Mouse (Mus musculus) liver, embryonic 13.5 days (tissue): ENCODE measurements around the gene Notch2. TPM values are rescaled to one million over a fixed set of nuclear protein-coding genes. Genes with fewer than 3 reads are reported as not detected.

ENCODE experiments used
- ATAC-seq: fragments of 200-750 bp; cut with Nextera tagmentation; 2 replicates; pipeline ENCODE4 v1.8.0; 2017; ENCODE audit warnings: low read depth, mild to moderate bottlenecking, moderate number of reproducible peaks, moderate library complexity
- DNase-seq: peaks from one replicate; pipeline ENCODE4 v3.0.0; 2022
- H3K27ac ChIP-seq: fragments of 300-500 bp; sonication (generic); 2 replicates; pipeline ENCODE4 v1.5.1; 2015; ENCODE audit warnings: moderate library complexity, mild to moderate bottlenecking, inconsistent platforms
- H3K27me3 ChIP-seq: fragments of 300-500 bp; sonication (generic); 2 replicates; pipeline ENCODE4 v1.6.1; 2015; ENCODE audit warnings: mild to moderate bottlenecking, inconsistent platforms
- H3K36me3 ChIP-seq: fragments of 300-500 bp; sonication (generic); 2 replicates; pipeline ENCODE4 v1.6.1; 2015; ENCODE audit warnings: mild to moderate bottlenecking, inconsistent platforms
- H3K4me1 ChIP-seq: fragments of 300-500 bp; sonication (generic); replicated peaks from 2 replicates; pipeline ENCODE4 v1.6.1; 2015; ENCODE audit warnings: inconsistent platforms
- H3K4me2 ChIP-seq: fragments of 300-500 bp; sonication (generic); 2 replicates; pipeline ENCODE4 v1.6.1; 2015; ENCODE audit warnings: inconsistent platforms, mild to moderate bottlenecking, moderate library complexity
- H3K4me3 ChIP-seq: fragments of 300-500 bp; sonication (generic); replicated peaks from 2 replicates; pipeline ENCODE4 v1.5.1; 2015; ENCODE audit warnings: mild to moderate bottlenecking, inconsistent platforms
- H3K9ac ChIP-seq: fragments of 300-500 bp; sonication (generic); 2 replicates; pipeline ENCODE4 v1.6.1; 2015; ENCODE audit warnings: mild to moderate bottlenecking, inconsistent platforms
- H3K9me3 ChIP-seq: fragments of 300-500 bp; sonication (generic); replicated peaks from 2 replicates; pipeline ENCODE4 v1.6.1; 2016; ENCODE audit warnings: inconsistent platforms
- WGBS: fragments of 180-500 bp; shearing (Covaris S2); methylation state at CpG from one replicate; pipeline ENCODE4 v1.1.7; 2015; ENCODE audit not compliant: insufficient replicate concordance; 5-methylcytosine and 5-hydroxymethylcytosine counted together
- polyA plus RNA-seq: library from polyadenylated mRNA; unstranded; fragments of >200 nt; fragmentation: Nextera tagmentation; extraction: Ambion mirVana; gene quantifications from 2 replicates; pipeline ENCODE4 v1.2.1, GENCODE M21; 2015

The Notch2 gene
- polyA plus RNA-seq, 1 experiment from 2014 or later: 4.8 TPM

GRCm38 (mm10) chr3:98146471-98147410, 133.4 kb downstream of the Notch2 start:
- no peaks in the 10 kb centered on the region for H3K27me3 ChIP-seq
- no peaks in the 10 kb centered on the region for H3K9me3 ChIP-seq
- WGBS: 86% methylated on average over 29 of the region's 29 CpGs
- H3K4me3 ChIP-seq: no peak overlapping the region
- no peak for DNase-seq
- H3K36me3 ChIP-seq: peaks cover 68% of the 10 kb centered on the region
- H3K27ac ChIP-seq: no peak overlapping the region
- H3K9ac ChIP-seq: no peak overlapping the region
- no peaks in the 10 kb centered on the region for H3K4me1 ChIP-seq
- no peak overlapping the region for H3K4me2 ChIP-seq
- no peak for ATAC-seq

- ATAC-seq: no peak
- WGBS: 78% methylated on average over 14 of the region's 14 CpGs
- H3K4me3 ChIP-seq: no peak overlapping the region
- H3K27me3 ChIP-seq: no peaks in the 10 kb centered on the region
- H3K9me3 ChIP-seq: no peaks in the 10 kb centered on the region
- H3K27ac ChIP-seq: no peak overlapping the region
- no peaks in the 10 kb centered on the region for H3K4me1 ChIP-seq
- H3K4me2 ChIP-seq: no peak overlapping the region
- H3K36me3 ChIP-seq: peaks cover 59% of the 10 kb centered on the region
- no peak overlapping the region for H3K9ac ChIP-seq
- DNase-seq: no peak
Observed at GRCm38 (mm10) chr3:98147706-98148105, 134.4 kb downstream of the Notch2 start.

GRCm38 (mm10) chr3:98149881-98150280, 136.6 kb downstream of the Notch2 start:
- no peaks in the 10 kb centered on the region for H3K27me3 ChIP-seq
- H3K4me1 ChIP-seq: no peaks in the 10 kb centered on the region
- H3K27ac ChIP-seq: no peak overlapping the region
- H3K9ac ChIP-seq: no peak overlapping the region
- 82% methylated on average over 11 of the region's 11 CpGs for WGBS
- no peak for ATAC-seq
- no peak overlapping the region for H3K4me2 ChIP-seq
- no peak for DNase-seq
- no peaks in the 10 kb centered on the region for H3K9me3 ChIP-seq
- H3K36me3 ChIP-seq: peaks cover 38% of the 10 kb centered on the region
- no peak overlapping the region for H3K4me3 ChIP-seq

- Histone ChIP-seq H3K4me2 (no peak overlapping the region), H3K27ac (no peak overlapping the region), H3K9ac (no peak overlapping the region), H3K27me3 (no peaks in the 10 kb centered on the region), H3K9me3 (no peaks in the 10 kb centered on the region), H3K4me1 (no peaks in the 10 kb centered on the region), H3K4me3 (no peak overlapping the region), H3K36me3 (peaks cover 28% of the 10 kb centered on the region)
- DNase-seq (no peak), ATAC-seq (no peak)
- 71% methylated on average over 10 of the region's 10 CpGs for WGBS
Observed at GRCm38 (mm10) chr3:98151016-98151415, 137.7 kb downstream of the Notch2 start.

- ATAC-seq: no peak
- no peak overlapping the region for H3K4me3 ChIP-seq
- no peak overlapping the region for H3K9ac ChIP-seq
- no peak for DNase-seq
- H3K4me1 ChIP-seq: no peaks in the 10 kb centered on the region
- peaks cover 3% of the 10 kb centered on the region for H3K36me3 ChIP-seq
- H3K4me2 ChIP-seq: no peak overlapping the region
- no peak overlapping the region for H3K27ac ChIP-seq
- no peaks in the 10 kb centered on the region for H3K27me3 ChIP-seq
- H3K9me3 ChIP-seq: no peaks in the 10 kb centered on the region
Observed at GRCm38 (mm10) chr3:98153460-98153859, 140.1 kb downstream of the Notch2 start.

- Histone ChIP-seq H3K27ac (no peak overlapping the region), H3K4me2 (no peak overlapping the region), H3K4me1 (no peaks in the 10 kb centered on the region), H3K27me3 (no peaks in the 10 kb centered on the region), H3K9me3 (no peaks in the 10 kb centered on the region), H3K4me3 (no peak overlapping the region), H3K36me3 (no peaks in the 10 kb centered on the region), H3K9ac (no peak overlapping the region)
- WGBS: 64% methylated on average over 4 of the region's 4 CpGs
- ATAC-seq (no peak), DNase-seq (no peak)
Observed at GRCm38 (mm10) chr3:98156158-98156557, 142.8 kb downstream of the Notch2 start.

- Histone ChIP-seq H3K9me3 (no peaks in the 10 kb centered on the region), H3K9ac (no peak overlapping the region), H3K36me3 (no peaks in the 10 kb centered on the region), H3K27ac (no peak overlapping the region), H3K4me1 (no peaks in the 10 kb centered on the region), H3K27me3 (no peaks in the 10 kb centered on the region), H3K4me2 (no peak overlapping the region), H3K4me3 (no peak overlapping the region)
- 23% methylated on average over 2 of the region's 2 CpGs for WGBS
- ATAC-seq (no peak), DNase-seq (no peak)
Observed at GRCm38 (mm10) chr3:98157073-98157472, 143.7 kb downstream of the Notch2 start.

GRCm38 (mm10) chr3:98157585-98157984, 144.3 kb downstream of the Notch2 start:
- H3K4me2 ChIP-seq: no peak overlapping the region
- no peaks in the 10 kb centered on the region for H3K36me3 ChIP-seq
- no peaks in the 10 kb centered on the region for H3K27me3 ChIP-seq
- DNase-seq: no peak
- WGBS: 15% methylated on average over 2 of the region's 2 CpGs
- H3K9me3 ChIP-seq: no peaks in the 10 kb centered on the region
- no peak overlapping the region for H3K9ac ChIP-seq
- no peak overlapping the region for H3K4me3 ChIP-seq
- no peak for ATAC-seq
- H3K27ac ChIP-seq: no peak overlapping the region
- no peaks in the 10 kb centered on the region for H3K4me1 ChIP-seq

- Histone ChIP-seq H3K27me3 (no peaks in the 10 kb centered on the region), H3K27ac (no peak overlapping the region), H3K9me3 (no peaks in the 10 kb centered on the region), H3K4me3 (no peak overlapping the region), H3K4me1 (no peaks in the 10 kb centered on the region), H3K36me3 (no peaks in the 10 kb centered on the region), H3K9ac (no peak overlapping the region), H3K4me2 (no peak overlapping the region)
- ATAC-seq: no peak
- DNase-seq: no peak
- 54% methylated on average over 4 of the region's 4 CpGs for WGBS
Observed at GRCm38 (mm10) chr3:98158646-98159045, 145.3 kb downstream of the Notch2 start.

- no peak overlapping the region for H3K27ac ChIP-seq
- WGBS: 61% methylated on average over 4 of the region's 4 CpGs
- no peaks in the 10 kb centered on the region for H3K9me3 ChIP-seq
- DNase-seq (no peak), ATAC-seq (no peak)
- no peaks in the 10 kb centered on the region for H3K27me3 ChIP-seq
- H3K9ac ChIP-seq: no peak overlapping the region
- no peaks in the 10 kb centered on the region for H3K36me3 ChIP-seq
- no peak overlapping the region for H3K4me2 ChIP-seq
- H3K4me3 ChIP-seq: no peak overlapping the region
- no peaks in the 10 kb centered on the region for H3K4me1 ChIP-seq
Observed at GRCm38 (mm10) chr3:98159289-98159688, 146.0 kb downstream of the Notch2 start.

- WGBS: 76% methylated on average over 17 of the region's 17 CpGs
- no peak for ATAC-seq
- no peak for DNase-seq
- no peaks in the 10 kb centered on the region for H3K4me1 ChIP-seq
- H3K9ac ChIP-seq: no peak within 1 kb of the TSS
- no peak within 1 kb of the TSS for H3K27ac ChIP-seq
- H3K27me3 ChIP-seq: no peaks in the 10 kb centered on the region
- H3K4me3 ChIP-seq: no peak within 1 kb of the TSS
- no peaks in the 10 kb centered on the region for H3K36me3 ChIP-seq
- H3K9me3 ChIP-seq: no peaks in the 10 kb centered on the region
- no peak within 1 kb of the TSS for H3K4me2 ChIP-seq
Observed at GRCm38 (mm10) chr3:98160330-98160729, 147.0 kb downstream of the Notch2 start, which contains the start of gene Adam30. Gene Adam30, plus strand, starts transcription at chr3:98160630.

- Histone ChIP-seq H3K4me2 (no peak overlapping the region), H3K9me3 (no peaks in the 10 kb centered on the region), H3K36me3 (no peaks in the 10 kb centered on the region), H3K4me3 (no peak overlapping the region), H3K9ac (no peak overlapping the region), H3K4me1 (no peaks in the 10 kb centered on the region), H3K27me3 (no peaks in the 10 kb centered on the region), H3K27ac (no peak overlapping the region)
- WGBS: 54% methylated on average over 4 of the region's 4 CpGs
- ATAC-seq (no peak), DNase-seq (no peak)
Observed at GRCm38 (mm10) chr3:98178340-98178739, 165.0 kb downstream of the Notch2 start.
